Mouse (Mus musculus) cerebellum, adult 8-10 months (tissue): Measurements from ENCODE around the gene Hk1.

ENCODE experiments used
- DNase-seq: peaks from one replicate; pipeline ENCODE4 v3.0.0; 2022

Hk1 gene

DNA sequence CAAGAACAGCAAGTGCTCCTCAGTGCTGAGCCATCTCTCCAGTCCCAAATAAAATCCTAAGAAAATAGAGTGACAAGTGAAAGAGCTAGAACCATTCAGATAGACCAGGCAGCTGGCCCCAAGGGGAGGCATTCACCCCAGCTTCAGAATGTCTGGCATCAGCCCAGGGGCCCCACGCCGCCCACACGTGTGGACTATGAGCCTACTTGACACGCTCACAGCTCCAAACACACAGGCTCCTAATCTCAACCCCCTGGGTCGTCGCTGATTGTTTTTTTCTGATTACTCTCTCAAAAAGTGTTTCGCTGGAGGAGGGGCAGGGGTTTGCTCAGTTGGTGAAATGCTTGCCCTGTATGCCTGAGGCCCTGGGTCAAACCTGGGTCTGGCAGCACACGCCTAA, 63.2 kb downstream of the Hk1 start:
- DNase-seq, result no peak

DNA sequence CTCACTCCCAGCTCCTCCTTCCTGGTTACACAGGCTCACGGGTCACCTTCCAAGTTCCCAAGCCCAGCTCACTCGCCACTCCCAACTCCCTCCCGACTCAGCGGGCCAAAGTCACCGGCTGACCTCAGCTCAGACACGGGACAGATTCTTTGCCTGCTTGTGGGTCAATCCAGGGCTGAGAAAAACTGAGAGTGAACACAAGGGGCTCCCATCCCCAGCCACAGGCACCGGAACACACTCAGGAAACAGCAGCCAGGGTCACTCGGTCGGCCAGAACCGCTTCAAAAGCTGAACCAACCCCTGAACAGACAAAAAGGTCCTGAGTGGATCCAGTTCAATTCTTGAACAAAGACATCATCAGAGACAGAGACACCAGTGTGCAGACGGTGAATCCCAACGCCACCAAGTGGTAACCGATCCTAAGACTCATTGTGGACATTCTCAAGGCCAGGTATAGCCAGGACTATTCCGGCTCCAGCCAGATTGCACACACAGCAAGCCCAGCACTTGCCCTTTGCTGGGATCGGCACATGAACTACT, 65.8 kb downstream of the Hk1 start:
- DNase-seq, result no peak

DNA sequence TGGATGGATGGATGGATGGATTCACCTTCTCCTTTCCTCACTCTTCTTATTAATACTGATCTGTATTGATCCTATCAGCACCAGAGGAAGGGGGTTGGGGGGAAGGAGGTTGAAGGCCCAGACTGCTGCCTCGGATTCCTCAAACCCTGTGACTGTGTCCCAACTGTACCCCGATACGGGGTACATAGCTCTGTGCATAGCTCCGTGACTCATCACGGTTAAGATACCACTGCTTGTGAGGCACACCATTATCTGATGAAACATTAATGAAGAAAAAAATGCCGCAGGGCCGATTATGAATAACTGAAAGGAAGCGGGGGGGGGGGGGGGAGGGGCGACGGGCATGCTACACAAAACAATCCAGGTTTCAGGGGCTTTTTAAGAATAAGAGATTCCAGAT, 66.6 kb downstream of the Hk1 start:
- DNase-seq, result no peak

DNA sequence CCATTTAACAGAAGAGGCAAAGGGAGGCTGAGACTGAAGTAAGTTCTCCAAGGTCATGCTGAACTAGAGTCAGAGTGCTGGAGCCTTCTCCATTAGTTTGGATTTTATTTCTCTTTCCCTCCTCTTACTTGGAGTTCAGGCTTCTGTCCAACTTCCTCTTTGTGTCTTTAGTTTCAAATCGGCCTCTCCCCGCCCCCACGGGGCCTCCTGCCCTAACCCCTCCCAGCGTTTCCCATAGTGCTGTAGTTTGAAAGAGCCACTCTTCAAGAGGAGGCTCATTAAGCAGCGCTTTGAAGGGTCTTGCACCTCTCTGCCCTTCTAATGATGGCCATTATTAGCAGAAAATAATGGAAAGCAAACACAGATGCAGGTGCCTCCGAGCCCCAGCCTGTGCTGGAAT, 68.2 kb downstream of the Hk1 start:
- no peak for DNase-seq

DNA sequence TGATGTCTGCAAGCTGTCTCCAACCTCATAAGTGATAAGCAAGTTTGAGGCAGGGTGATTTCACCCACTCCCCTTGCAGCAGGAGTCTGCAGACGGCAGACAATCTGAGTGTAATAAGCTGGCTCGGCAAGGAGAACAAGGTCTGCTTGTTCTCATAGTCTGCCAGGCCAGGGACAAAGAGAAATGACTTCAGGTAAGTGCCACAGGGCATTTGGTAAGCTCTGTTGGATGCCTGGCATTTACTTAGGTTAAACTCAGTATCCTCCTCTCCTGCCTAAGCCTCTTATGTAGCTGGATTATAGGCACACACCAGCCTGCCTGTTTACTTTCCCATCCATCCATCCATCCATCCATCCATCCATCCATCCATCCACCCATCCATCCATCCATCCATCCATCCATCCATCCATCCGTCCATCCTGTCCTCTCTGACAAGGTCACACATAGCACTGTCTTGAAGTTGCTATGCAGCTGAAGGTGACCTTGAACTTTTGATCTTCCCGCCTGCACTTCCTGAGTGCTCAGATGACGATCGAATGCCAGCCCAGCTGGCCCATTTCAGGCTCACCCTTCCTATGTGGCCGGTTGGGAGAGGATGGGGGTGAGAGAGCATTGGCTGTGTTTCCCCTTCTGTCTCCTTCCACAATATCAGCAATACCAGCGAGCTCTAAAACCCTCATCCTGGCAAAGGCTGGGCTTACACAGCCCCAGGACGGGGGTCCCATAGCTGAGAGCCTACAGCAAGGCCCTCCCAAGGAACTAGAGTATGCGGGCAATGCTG, 69.3 kb downstream of the Hk1 start:
- no peak for DNase-seq

- no peak for DNase-seq
These were observed 70.1 kb downstream of the Hk1 start for GRCm38 (mm10) chr10:62309593-62309992.

DNA sequence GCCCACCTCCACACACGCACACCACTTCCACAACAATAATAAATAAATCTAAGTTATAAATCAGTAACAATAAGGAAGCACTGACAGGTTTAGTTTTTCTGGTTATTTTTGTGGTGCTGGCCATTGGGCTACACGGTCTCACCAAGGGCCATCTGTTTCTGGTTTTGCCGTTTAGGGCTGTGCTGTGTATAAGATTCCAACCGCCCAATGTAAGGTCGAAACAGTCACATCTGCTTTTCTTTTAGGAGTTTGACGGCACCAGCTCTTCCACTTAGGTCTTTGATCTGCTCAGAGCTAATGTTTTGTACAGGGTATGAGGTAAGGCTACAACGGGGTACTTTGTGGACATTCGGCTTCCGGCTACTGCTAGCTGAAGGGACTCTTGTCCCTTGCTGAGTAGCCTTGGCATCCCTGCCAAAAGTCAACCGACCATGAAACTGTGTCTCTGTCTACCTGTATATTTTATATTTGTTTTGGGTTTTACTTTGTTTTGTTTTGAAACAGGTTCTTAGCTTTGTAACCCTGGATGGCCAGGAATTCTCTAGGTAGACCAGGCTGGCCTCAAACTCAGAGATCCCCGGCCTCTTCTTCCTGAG, 70.7 kb downstream of the Hk1 start:
- no peak for DNase-seq

GRCm38 (mm10) chr10:62306483-62306882, 73.2 kb downstream of the Hk1 start:
- no peak for DNase-seq

GRCm38 (mm10) chr10:62305090-62305489, 74.6 kb downstream of the Hk1 start:
- no peak for DNase-seq

DNA sequence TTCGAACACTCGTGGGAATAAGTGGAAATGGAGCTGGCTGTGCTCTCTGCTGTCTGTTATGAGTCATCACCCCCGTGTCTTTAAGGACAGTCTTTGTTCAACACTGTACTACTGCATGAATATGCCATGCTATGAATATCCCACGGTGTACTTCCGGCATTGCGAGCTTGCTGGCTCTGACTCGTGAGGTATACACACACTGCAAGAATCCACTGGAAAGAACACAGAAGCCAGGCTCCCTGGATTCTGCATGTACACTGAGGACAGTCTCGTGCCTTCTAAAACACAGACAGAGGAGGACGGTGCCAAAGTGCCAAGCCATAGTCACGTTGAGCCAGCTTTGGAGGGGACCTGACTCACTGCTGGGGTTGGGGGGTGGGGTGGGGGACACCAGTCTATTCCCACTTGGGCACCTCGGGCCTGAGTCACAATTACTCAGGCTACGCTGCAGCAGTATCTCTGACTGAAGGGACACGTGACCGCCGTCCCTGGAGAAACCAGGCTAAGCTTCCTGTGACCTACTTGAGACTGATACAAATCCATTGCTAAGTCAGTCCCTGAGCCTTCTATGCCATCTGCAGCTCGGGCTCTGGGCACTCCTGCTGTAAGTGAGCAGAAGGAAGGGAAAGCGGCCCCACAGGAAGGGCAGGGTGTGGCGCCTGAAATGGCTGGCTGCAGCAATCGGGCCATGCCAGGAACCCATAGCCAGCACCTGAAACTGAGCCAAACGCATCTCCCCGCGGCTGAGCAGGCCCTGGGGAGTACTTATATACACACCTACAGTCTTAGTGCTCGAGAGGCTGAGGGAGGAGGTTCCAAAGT, 79.5 kb downstream of the Hk1 start:
- peak; percentile 83 for DNase-seq

DNA sequence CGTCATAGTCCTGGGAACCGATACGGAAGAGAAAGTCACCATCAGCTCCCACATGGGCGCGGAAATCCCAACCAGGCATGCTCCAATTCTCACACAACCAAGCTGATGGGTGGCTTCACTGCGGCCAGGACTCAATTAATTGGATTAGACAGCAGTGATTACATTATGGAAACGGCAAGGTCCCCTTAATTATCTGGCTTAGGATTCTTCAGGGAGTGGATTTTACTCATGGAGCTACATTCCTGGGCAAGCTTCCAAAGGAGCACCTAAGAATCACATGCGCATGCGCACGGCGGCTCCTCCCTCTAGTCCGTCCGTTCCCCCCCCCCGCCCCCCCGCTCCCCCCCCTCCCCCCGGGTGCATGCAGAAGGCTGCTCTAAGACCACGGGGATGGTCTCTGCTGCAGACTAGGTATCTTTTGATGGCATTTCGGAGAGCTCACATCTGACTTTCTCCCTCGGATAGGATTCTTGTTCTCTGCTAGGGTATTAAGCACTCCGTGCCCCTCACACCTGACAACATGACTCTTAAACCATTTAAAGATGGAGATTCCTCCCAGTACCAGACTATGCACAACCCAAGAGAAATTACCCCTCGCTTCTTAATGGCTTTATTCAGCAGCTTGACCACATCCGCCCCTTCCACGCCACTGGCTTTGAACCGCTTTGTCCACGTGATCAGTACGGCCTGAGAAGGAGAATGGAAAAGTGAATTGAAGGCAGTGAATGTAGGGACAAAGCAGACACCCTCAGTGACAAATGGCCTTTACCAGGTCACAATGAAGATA, 83.4 kb downstream of the Hk1 start:
- DNase-seq, result no peak

- peak; percentile 62 for DNase-seq
These were observed 85.6 kb downstream of the Hk1 start for GRCm38 (mm10) chr10:62294112-62294511.

GRCm38 (mm10) chr10:62287460-62288124, 92.1 kb downstream of the Hk1 start:
- no peak for DNase-seq

- no peak for DNase-seq
These were observed 96.4 kb downstream of the Hk1 start for GRCm38 (mm10) chr10:62283206-62283792.

DNA sequence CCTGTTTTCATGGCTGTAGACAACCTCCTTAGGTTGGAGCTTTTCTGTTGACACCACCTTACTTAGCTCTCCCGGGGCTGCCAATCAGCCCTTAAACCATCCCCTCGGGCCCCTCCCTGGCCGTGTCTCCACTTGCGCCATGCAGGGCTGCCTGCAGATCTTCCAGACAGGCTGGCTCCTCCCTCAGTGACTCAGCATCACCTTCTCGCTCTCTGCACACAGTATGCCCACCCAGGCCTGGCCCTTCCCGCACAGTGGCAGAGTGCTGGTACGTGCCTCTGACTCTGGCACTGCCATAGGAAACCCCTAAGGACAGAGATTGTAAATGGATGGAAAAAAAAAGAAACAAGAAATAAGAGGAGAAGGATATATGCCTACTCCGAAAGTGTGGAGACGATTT, 96.9 kb downstream of the Hk1 start:
- no peak for DNase-seq

DNA sequence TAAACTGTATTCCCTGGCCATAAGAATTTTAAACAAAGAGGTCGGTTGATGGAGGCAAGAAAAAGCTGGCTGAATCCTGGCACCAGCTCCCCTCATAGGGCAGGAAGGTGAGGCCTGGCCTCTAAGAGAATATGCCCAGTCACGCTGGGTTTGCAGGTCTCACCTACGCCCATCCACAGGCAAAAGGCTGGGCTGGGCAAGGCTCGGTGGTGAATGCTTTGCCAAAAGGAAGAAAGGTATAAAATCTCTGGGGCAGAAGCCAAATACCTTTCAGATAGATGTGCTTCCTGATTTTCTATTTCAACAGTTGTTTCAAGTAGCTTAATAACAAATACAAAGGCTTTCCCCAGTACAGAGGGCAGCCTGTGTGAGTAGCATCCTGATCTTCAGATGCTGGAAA, 100.0 kb downstream of the Hk1 start:
- no peak for DNase-seq

GRCm38 (mm10) chr10:62279066-62279465, 100.6 kb downstream of the Hk1 start:
- DNase-seq, result no peak

- DNase-seq, result no peak
These were observed 102.0 kb downstream of the Hk1 start for GRCm38 (mm10) chr10:62277499-62278293.

GRCm38 (mm10) chr10:62275235-62275634, 104.5 kb downstream of the Hk1 start:
- DNase-seq, result peak; percentile 91

GRCm38 (mm10) chr10:62269278-62269677, 110.4 kb downstream of the Hk1 start:
- DNase-seq, result no peak

- DNase-seq, result no peak
These were observed 115.4 kb downstream of the Hk1 start for GRCm38 (mm10) chr10:62264299-62264698.
